Mouse (Mus musculus): ENCODE measurements at regions not wholly inside any gene's neighbourhood (a gene's known extent, or its start where the extent isn't known, plus 50 kb on each side); places are given as distances from the start of the nearest gene placed in this dataset.

DNA sequence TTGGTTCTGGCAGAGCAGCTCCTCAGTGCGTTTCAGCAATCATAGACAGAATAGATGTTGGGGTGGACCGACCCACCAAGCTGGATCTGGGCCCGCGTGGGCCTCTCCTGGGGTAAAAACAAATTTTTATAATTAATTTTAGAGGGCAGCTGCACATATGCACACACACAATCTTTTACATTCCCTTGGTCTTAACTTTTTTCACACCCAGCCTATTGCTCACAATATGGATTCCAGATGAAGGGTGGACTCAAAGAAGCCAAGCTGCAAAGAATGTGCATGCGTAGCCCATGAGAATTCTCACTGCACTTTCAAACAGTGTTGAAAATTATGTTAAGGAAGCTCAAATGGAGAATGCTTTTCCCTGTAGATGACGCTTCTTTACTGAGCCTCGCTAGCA, 83.3 kb downstream of the Rbm43 start:
- H3K36me3 ChIP-seq (ENCODE audit: control insufficient read depth in 1 of 2, insufficient read depth in 2 of 2, low read length in 2 of 2), result no peaks in the 10 kb centered on the region

GRCm38 (mm10) chr2:51857226-51857625, 77.7 kb downstream of the Rbm43 start:
- no peak overlapping the region for H3K4me3 ChIP-seq (ENCODE audit: control insufficient read depth in 1 of 2, insufficient read depth in 1 of 2, low read depth in 2 of 2, low read length in 2 of 2)
- DNase-seq (ENCODE audit: low read depth, low spot score), result no peak
- no peak for TF ChIP-seq MAX (IDR thresholded peaks at IDR 0.05; ENCODE audit: low read length)
- no peak for TF ChIP-seq BHLHE40 (IDR thresholded peaks at IDR 0.05; ENCODE audit: borderline replicate concordance, low read depth, low read length)
- no peak for TF ChIP-seq ELF1 (IDR thresholded peaks at IDR 0.05; ENCODE audit: low read depth, low read length)
- TF ChIP-seq CHD2 (IDR thresholded peaks at IDR 0.05; ENCODE audit: low read length), result no peak
- TF ChIP-seq MYB (IDR thresholded peaks at IDR 0.05; ENCODE audit: low read depth, low read length), result no peak
- no peak for TF ChIP-seq ZNF384 (IDR thresholded peaks at IDR 0.05; ENCODE audit: low read depth, low read length)
- TF ChIP-seq EP300 (IDR thresholded peaks at IDR 0.05; ENCODE audit: low read depth in 1 of 2, low read length in 2 of 2), result no peak
- no peak for TF ChIP-seq POLR2A (IDR thresholded peaks at IDR 0.05; ENCODE audit: control insufficient read depth in 1 of 2, insufficient read depth in 1 of 2, low read depth in 1 of 2, low read length in 2 of 2, poor library complexity in 1 of 2)
- no peak for TF ChIP-seq RAD21 (IDR thresholded peaks at IDR 0.05; ENCODE audit: low read depth, low read length)
- TF ChIP-seq ZKSCAN1 (IDR thresholded peaks at IDR 0.05; ENCODE audit: low read depth, low read length), result no peak
- TF ChIP-seq MAFK (IDR thresholded peaks at IDR 0.05; ENCODE audit: borderline replicate concordance, low read depth, low read length), result no peak
- no peak for TF ChIP-seq ZC3H11A (IDR thresholded peaks at IDR 0.05; ENCODE audit: low read depth, low read length)
- no peak for TF ChIP-seq USF2 (IDR thresholded peaks at IDR 0.05; ENCODE audit: borderline replicate concordance in 1 of 2, insufficient read depth in 1 of 2, low read depth in 1 of 2, low read length in 2 of 2)
- TF ChIP-seq RCOR1 (IDR thresholded peaks at IDR 0.05; ENCODE audit: low read depth, low read length), result no peak

More for the DNA sequence above, 83.3 kb downstream of the Rbm43 start:
- DNase-seq (ENCODE audit: low read depth, low spot score), result no peak
- Histone ChIP-seq H3K27ac (ENCODE audit: control insufficient read depth, low read depth, low read length) (no peak overlapping the region), H3K9me3 (replicated peaks; ENCODE audit: insufficient read depth, low read length) (no peaks in the 10 kb centered on the region), H3K27me3 (ENCODE audit: control insufficient read depth in 1 of 2, insufficient read depth in 2 of 2, low read length in 2 of 2) (no peaks in the 10 kb centered on the region; a peak in 1 of 4 replicates), H3K4me1 (ENCODE audit: control insufficient read depth in 1 of 2, insufficient read depth in 2 of 2, low read length in 2 of 2) (no peaks in the 10 kb centered on the region), H3K79me2 (ENCODE audit: control insufficient read depth, insufficient read depth, low read length, poor library complexity) (no peaks in the 10 kb centered on the region), H3K9ac (ENCODE audit: control insufficient read depth, low read depth, low read length, poor library complexity, severe bottlenecking) (no peak overlapping the region), H3K4me3 (ENCODE audit: control insufficient read depth in 1 of 2, insufficient read depth in 1 of 2, low read depth in 2 of 2, low read length in 2 of 2) (no peak overlapping the region)
- TF ChIP-seq JUND (IDR thresholded peaks at IDR 0.05; ENCODE audit: low read depth, low read length) (no peak), CHD2 (IDR thresholded peaks at IDR 0.05; ENCODE audit: low read length) (no peak), HCFC1 (IDR thresholded peaks at IDR 0.05; ENCODE audit: low read depth, low read length) (no peak), GATA1 (IDR thresholded peaks at IDR 0.05; ENCODE audit: low read depth, low read length) (no peak), RAD21 (IDR thresholded peaks at IDR 0.05; ENCODE audit: low read depth, low read length) (no peak), MEF2A (IDR thresholded peaks at IDR 0.05; ENCODE audit: extremely low read depth, insufficient replicate concordance, low read depth, low read length, poor library complexity, severe bottlenecking) (no peak), NELFE (IDR thresholded peaks at IDR 0.05; ENCODE audit: low read depth, low read length) (no peak), KAT2A (conservative IDR thresholded peaks at IDR 0.05; ENCODE audit: low read depth, low read length) (no peak), E2F4 (IDR thresholded peaks at IDR 0.05; ENCODE audit: borderline replicate concordance, low read depth, low read length) (no peak), MYB (IDR thresholded peaks at IDR 0.05; ENCODE audit: low read depth, low read length) (no peak), NRF1 (IDR thresholded peaks at IDR 0.05; ENCODE audit: insufficient read depth, low read depth, low read length, poor library complexity, severe bottlenecking) (no peak), ZKSCAN1 (IDR thresholded peaks at IDR 0.05; ENCODE audit: low read depth, low read length) (no peak), ZC3H11A (IDR thresholded peaks at IDR 0.05; ENCODE audit: low read depth, low read length) (no peak), BHLHE40 (IDR thresholded peaks at IDR 0.05; ENCODE audit: borderline replicate concordance, low read depth, low read length) (no peak), MAZ (IDR thresholded peaks at IDR 0.05; ENCODE audit: low read depth, low read length) (no peak)

More at GRCm38 (mm10) chr2:51857226-51857625, 77.7 kb downstream of the Rbm43 start:
- no peaks in the 10 kb centered on the region for H3K4me1 ChIP-seq (ENCODE audit: control insufficient read depth in 1 of 2, insufficient read depth in 2 of 2, low read length in 2 of 2)
- no peaks in the 10 kb centered on the region for H3K79me2 ChIP-seq (ENCODE audit: control insufficient read depth, insufficient read depth, low read length, poor library complexity)
- no peak overlapping the region for H3K9ac ChIP-seq (ENCODE audit: control insufficient read depth, low read depth, low read length, poor library complexity, severe bottlenecking)
- H3K27ac ChIP-seq (ENCODE audit: control insufficient read depth, low read depth, low read length), result no peak overlapping the region
- no peaks in the 10 kb centered on the region for H3K36me3 ChIP-seq (ENCODE audit: control insufficient read depth in 1 of 2, insufficient read depth in 2 of 2, low read length in 2 of 2)
- H3K9me3 ChIP-seq (replicated peaks; ENCODE audit: insufficient read depth, low read length), result no peaks in the 10 kb centered on the region
- H3K27me3 ChIP-seq (ENCODE audit: control insufficient read depth in 1 of 2, insufficient read depth in 2 of 2, low read length in 2 of 2), result no peaks in the 10 kb centered on the region; a peak in 1 of 4 replicates

All from MEL (cell line).